Mouse (Mus musculus) stomach, postnatal 0 days (tissue): Measurements from ENCODE around the gene Zscan10. TPM values are rescaled to one million over a fixed set of nuclear protein-coding genes. Genes with fewer than 3 reads are reported as not detected.

Experiments
- ATAC-seq: fragments of 200-750 bp; cut with Nextera tagmentation; 2 replicates; pipeline ENCODE4 v1.8.0; 2017; ENCODE audit not compliant: low FRiP score, low TSS enrichment
- DNase-seq: peaks from one replicate; pipeline ENCODE4 v3.0.0-alpha.2; 2016; ENCODE audit warnings: low spot score
- H3K27ac ChIP-seq: fragments of 300-500 bp; sonication (generic); replicated peaks from 2 replicates; pipeline ENCODE4 v1.5.1; 2014; ENCODE audit warnings: mild to moderate bottlenecking, control low read depth
- H3K27me3 ChIP-seq: fragments of 300-500 bp; sonication (generic); 2 replicates; pipeline ENCODE4 v1.6.1; 2014; ENCODE audit warnings: low read length; ENCODE audit not compliant: control insufficient read depth, insufficient read depth
- H3K36me3 ChIP-seq: fragments of 300-500 bp; sonication (generic); 2 replicates; pipeline ENCODE4 v1.6.1; 2014; ENCODE audit warnings: low read length, mixed read lengths; ENCODE audit not compliant: control insufficient read depth, insufficient read depth
- H3K4me1 ChIP-seq: fragments of 300-500 bp; sonication (generic); replicated peaks from 2 replicates; pipeline ENCODE4 v1.6.1; 2014; ENCODE audit warnings: antibody characterized with exemption; ENCODE audit not compliant: control insufficient read depth, insufficient read depth
- H3K4me2 ChIP-seq: fragments of 300-500 bp; sonication (generic); replicated peaks from 2 replicates; pipeline ENCODE4 v1.6.1; 2014; ENCODE audit warnings: low read depth, mild to moderate bottlenecking, control low read depth, moderate library complexity
- H3K4me3 ChIP-seq: fragments of 300-500 bp; sonication (generic); 2 replicates; pipeline ENCODE4 v1.5.1; 2014; ENCODE audit warnings: low read depth, low read length, control low read depth
- H3K9ac ChIP-seq: fragments of 300-500 bp; sonication (generic); 2 replicates; pipeline ENCODE4 v1.6.1; 2014; ENCODE audit warnings: mild to moderate bottlenecking, low read length, control low read depth, mixed read lengths
- H3K9me3 ChIP-seq: fragments of 300-500 bp; sonication (generic); 2 replicates; pipeline ENCODE4 v1.6.1; 2016; ENCODE audit warnings: low read length; ENCODE audit not compliant: control insufficient read depth
- CTCF ChIP-seq: IDR thresholded peaks from 2 replicates; pipeline ENCODE4 v1.5.1; 2016; ENCODE audit warnings: antibody characterized with exemption, low read depth, mild to moderate bottlenecking, moderate library complexity
- EP300 ChIP-seq: optimal IDR thresholded peaks from 2 replicates; pipeline ENCODE3; 2016; ENCODE audit warnings: antibody characterized with exemption
- whole genome bisulfite sequencing: fragments of 180-500 bp; shearing (Covaris S2); extraction: QIAGEN DNeasy Blood & Tissue Kit; methylation state at CpG from one replicate; pipeline ENCODE4 v1.1.7; 2014; 5-methylcytosine and 5-hydroxymethylcytosine counted together
- polyA plus RNA-seq: library from polyadenylated mRNA; unstranded; fragments of >200 nt; fragmentation: Nextera tagmentation; extraction: Ambion mirVana; gene quantifications from 2 replicates; pipeline ENCODE4 v1.2.1, GENCODE M21; 2015

The Zscan10 gene
- polyA plus RNA-seq, 1 experiment from 2014 or later = 0.05 TPM

GRCm38 (mm10) chr17:23658450-23658849, 57.8 kb downstream of the Zscan10 start:
- no peak overlapping the region for H3K9ac ChIP-seq
- DNase-seq = no peak
- H3K4me2 ChIP-seq = no peak overlapping the region
- H3K4me1 ChIP-seq = 0 out of 2 replicates have a peak, but pooled peaks cover 2% of the 10 kb centered on the region
- H3K27ac ChIP-seq = no peak overlapping the region
- TF ChIP-seq CTCF = no peak
- TF ChIP-seq EP300 = no peak
- ATAC-seq = no peak
- H3K4me3 ChIP-seq = no peak overlapping the region
- no peaks in the 10 kb centered on the region for H3K36me3 ChIP-seq
- H3K27me3 ChIP-seq = peaks cover 3% of the 10 kb centered on the region; the same call in 1 of the 2 replicates
- no peaks in the 10 kb centered on the region for H3K9me3 ChIP-seq
- 81% methylated on average over 3 of the region's 3 CpGs for WGBS

GRCm38 (mm10) chr17:23660117-23660875, 59.6 kb downstream of the Zscan10 start, which contains the start of gene Bicdl2:
Bicdl2 (plus strand) TSS chr17:23660506.
- peak within 1 kb of the TSS; percentile 57 for H3K4me2 ChIP-seq
- DNase-seq (peak; percentile 93), ATAC-seq (peak; percentile 80)
- H3K27ac ChIP-seq = peak within 1 kb of the TSS; percentile 86
- peaks cover 3% of the 10 kb centered on the region; the same call in 1 of the 2 replicates for H3K27me3 ChIP-seq
- H3K9ac ChIP-seq = peak within 1 kb of the TSS; percentile 53
- peak within 1 kb of the TSS; percentile 49 for H3K4me3 ChIP-seq
- H3K9me3 ChIP-seq = no peaks in the 10 kb centered on the region
- TF ChIP-seq CTCF = peak; percentile 91
- no peak for TF ChIP-seq EP300
- H3K36me3 ChIP-seq = no peaks in the 10 kb centered on the region
- H3K4me1 ChIP-seq = 0 out of 2 replicates have a peak, but pooled peaks cover 2% of the 10 kb centered on the region
- 4% methylated on average over 27 of the region's 27 CpGs for WGBS

Other genes with a start within 250 kb of the Zscan10 start
- gene Vmn2r116, start 216.3 kb upstream of the Zscan10 start, polyA plus RNA-seq = not detected in 2 replicates
- gene Vmn2r117, start 121.2 kb upstream of the Zscan10 start, polyA plus RNA-seq = not detected in 2 replicates
- 8.9 and 9.2 TPM in 2 replicates for gene Zfp213, start 36.6 kb upstream of the Zscan10 start, polyA plus RNA-seq
- gene Zfp13, start 1.4 kb upstream of the Zscan10 start, polyA plus RNA-seq = 4.0 and 5.7 TPM in 2 replicates
- gene Mmp25, start 44.4 kb downstream of the Zscan10 start, polyA plus RNA-seq = 0.12 and 0.18 TPM in 2 replicates
- gene Bicdl2, start 59.6 kb downstream of the Zscan10 start, polyA plus RNA-seq = 50.9 and 58.2 TPM in 2 replicates
- 183 and 186 TPM in 2 replicates for gene Hcfc1r1, start 72.7 kb downstream of the Zscan10 start, polyA plus RNA-seq
- 17.7 and 18.1 TPM in 2 replicates for gene Thoc6, start 73.0 kb downstream of the Zscan10 start, polyA plus RNA-seq
- 33.5 and 33.7 TPM in 2 replicates for gene Tnfrsf12a, start 76.6 kb downstream of the Zscan10 start, polyA plus RNA-seq
- 3.0 and 3.2 TPM in 2 replicates for gene Cldn6, start 78.4 kb downstream of the Zscan10 start, polyA plus RNA-seq
- gene Cldn9, start 83.2 kb downstream of the Zscan10 start, polyA plus RNA-seq = 0.79 and 0.92 TPM in 2 replicates
- 0.04 and 0.16 TPM in 2 replicates for gene 1520401A03Rik, start 121.9 kb downstream of the Zscan10 start, polyA plus RNA-seq
- 17.1 and 17.6 TPM in 2 replicates for gene Pkmyt1, start 125.5 kb downstream of the Zscan10 start, polyA plus RNA-seq
- 26.3 and 28.0 TPM in 2 replicates for gene Paqr4, start 140.0 kb downstream of the Zscan10 start, polyA plus RNA-seq
- 2.7 and 3.0 TPM in 2 replicates for gene Kremen2, start 145.0 kb downstream of the Zscan10 start, polyA plus RNA-seq
- 24.2 and 27.3 TPM in 2 replicates for gene Flywch1, start 170.7 kb downstream of the Zscan10 start, polyA plus RNA-seq
- gene Flywch2, start 185.2 kb downstream of the Zscan10 start, polyA plus RNA-seq = 15.9 and 16.4 TPM in 2 replicates
- 211 and 215 TPM in 2 replicates for gene Srrm2, start 189.7 kb downstream of the Zscan10 start, polyA plus RNA-seq
- 881 and 1,013 TPM in 2 replicates for gene Elob, start 228.3 kb downstream of the Zscan10 start, polyA plus RNA-seq
- gene Prss33, start 235.2 kb downstream of the Zscan10 start, polyA plus RNA-seq = 0.11 TPM in 1 of 2 replicates, not detected in the other
- gene Prss32, start 243.0 kb downstream of the Zscan10 start, polyA plus RNA-seq = 13.6 and 14.8 TPM in 2 replicates
- 0.88 and 0.90 TPM in 2 replicates for gene Prss41, start 243.3 kb downstream of the Zscan10 start, polyA plus RNA-seq